Mouse (Mus musculus) left cerebral cortex, postnatal 25 days (tissue): ENCODE results near the gene Crp. TPM values are rescaled to one million over a fixed set of nuclear protein-coding genes. Genes with fewer than 3 reads are reported as not detected.

Experiments
- DNase-seq, 2 experiments: peaks; one replicate each; pipeline ENCODE4 v3.0.0; 2022; ENCODE audit warnings: low spot score in 2 of 2, mixed read lengths in 1 of 2
- intact Hi-C: fragments of 180-260 bp; cut with DNase I; formaldehyde crosslinking; loops from one replicate; pipeline ENCODE4 v1.15.1; 2025
- total RNA-seq, 2 experiments: library from RNA; stranded (reverse); gene quantifications; 2 replicates each; pipeline ENCODE4 v1.2.3; 2021

Crp gene
- total RNA-seq, 2 experiments from 2014 or later: not detected

- no peak for DNase-seq
- intact Hi-C loops: no loop called here
These were observed 12.0 kb downstream of the Crp start for GRCm38 (mm10) chr1:172709788-172710350.

DNA sequence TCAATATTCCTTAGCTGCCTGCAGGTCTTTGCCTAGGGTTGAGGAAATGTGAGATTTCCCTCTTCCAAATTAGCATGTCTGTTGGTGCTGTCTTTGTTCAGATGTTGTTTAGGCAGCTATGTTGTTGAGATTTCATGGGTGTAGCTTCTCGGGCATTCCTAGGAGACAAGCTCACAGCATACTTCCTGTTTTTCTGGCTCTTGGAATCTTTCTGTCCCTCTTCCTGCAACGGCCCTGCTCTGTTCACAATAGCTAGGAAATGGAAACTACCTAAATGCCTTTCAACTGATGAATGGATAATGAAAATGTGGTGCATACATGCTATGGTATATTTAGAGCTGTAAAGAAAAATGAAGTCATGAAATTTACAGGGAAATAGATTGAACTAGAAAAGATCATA lies 13.5 kb downstream of the Crp start:
- no peak for DNase-seq
- intact Hi-C loops: no loop called here

DNA sequence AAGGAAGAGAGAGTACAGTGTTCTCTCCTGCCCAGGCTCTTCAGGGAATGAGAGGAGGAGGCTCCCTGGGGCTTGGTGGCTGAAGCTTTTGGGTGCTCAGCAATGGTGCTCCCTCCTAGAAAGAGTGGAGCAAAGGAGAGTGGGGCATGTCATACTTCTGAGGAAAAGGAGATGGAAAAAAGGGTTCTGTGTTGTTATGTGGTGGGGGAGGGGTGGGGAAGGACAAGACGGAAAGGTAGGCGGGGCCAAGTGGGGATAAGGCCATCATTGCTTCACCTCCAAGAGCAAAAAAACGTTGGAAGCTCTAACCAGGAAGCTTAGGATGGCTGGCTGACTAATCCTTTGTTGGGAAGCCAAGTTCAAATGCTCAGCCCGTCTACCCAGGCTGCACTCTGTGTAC lies 14.1 kb downstream of the Crp start:
- intact Hi-C loops: no loop called here

DNA sequence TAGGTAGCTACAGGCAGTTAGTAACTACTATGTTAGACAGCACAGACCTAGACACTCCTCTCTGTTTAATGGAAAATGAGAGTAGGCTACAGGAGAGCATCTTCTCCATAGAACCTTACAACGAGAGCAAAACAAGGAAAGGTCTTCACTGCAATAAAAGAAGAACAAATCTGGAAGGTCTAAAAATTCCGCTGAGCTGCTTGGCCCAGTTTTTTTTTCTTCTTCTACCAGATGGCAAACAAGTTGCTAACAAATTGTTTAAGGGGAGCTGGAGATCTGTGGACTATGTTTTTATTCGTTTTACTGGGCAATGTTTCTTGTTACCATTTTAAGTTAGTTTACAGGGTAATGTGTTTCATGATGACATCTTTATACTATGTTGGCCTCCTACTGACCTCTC lies 53.4 kb downstream of the Crp start:
- intact Hi-C loops: loop anchor here (5.0 to 10.0 kb wide), 3 partner anchors 284 to 644 kb away; no protein-coding TSS in a partner anchor
- peak in 1 of 2 experiments; percentile 69 for DNase-seq

More for the DNA sequence above, 14.1 kb downstream of the Crp start:
- DNase-seq: no peak

DNA sequence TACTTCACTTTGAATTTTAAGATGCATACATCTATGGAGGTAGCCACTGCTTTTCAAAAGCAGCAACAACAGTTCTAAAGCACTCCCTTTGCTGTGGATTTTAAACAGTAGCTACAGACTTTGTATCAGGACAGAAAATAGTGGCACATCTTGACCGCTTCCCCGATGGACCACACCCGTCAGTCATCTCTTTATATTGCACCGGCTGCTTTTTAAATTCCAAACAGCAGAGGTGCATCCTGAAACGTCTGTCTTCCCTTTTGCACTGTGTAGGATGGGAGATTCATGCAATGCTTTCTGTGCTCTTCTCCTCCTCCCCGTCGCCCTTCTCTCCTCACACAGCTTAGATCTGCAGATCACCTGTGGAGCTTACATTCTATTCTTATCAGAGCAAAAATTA lies 57.3 kb downstream of the Crp start:
- DNase-seq: no peak
- intact Hi-C loops: loop anchor here (10.0 kb wide), 2 partner anchors 280 to 640 kb away; no protein-coding TSS in a partner anchor

GRCm38 (mm10) chr1:172759525-172759924 lies 61.7 kb downstream of the Crp start:
- intact Hi-C loops: loop anchor here (10.0 kb wide), 2 partner anchors 275 to 635 kb away; no protein-coding TSS in a partner anchor
- peak; percentile 5 to 72 for DNase-seq

DNA sequence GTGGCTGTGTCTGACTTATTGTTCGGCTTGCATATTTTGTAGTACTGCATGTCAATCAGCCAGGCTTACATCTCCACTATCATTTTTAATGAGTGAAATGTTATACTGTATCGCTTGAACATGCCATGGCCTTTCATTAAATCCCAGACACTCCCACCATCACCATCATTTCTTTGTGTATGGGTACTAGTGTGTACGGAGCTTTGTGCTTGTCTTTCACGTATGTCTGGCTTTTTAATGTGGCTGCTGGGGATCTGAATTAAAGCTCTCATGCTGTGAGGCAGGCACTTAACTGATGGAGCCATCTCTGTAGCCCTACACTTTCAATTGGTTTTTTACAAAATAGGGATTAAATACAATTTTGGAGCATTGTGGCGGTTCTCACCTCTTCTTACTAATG lies 81.3 kb downstream of the Crp start:
- intact Hi-C loops: no loop called here
- DNase-seq: no peak

DNA sequence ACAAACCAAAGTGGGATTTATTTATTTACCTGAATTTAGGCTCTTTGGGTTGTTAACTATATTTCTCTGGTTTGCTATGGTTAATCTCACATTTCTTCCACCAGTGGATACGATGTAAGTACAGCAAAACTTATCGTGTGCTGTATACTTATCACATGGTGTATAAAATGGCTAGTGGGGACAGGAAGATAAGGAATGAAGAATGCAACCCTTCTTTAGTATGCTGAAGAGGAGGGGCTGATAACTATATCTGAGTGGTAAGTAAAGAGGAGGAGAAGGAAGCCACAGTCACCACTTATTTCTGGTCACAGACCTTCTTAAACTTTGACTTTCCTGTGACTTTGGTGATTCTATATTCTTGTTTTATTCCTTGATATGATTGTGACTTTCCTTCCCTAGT lies 87.5 kb downstream of the Crp start:
- intact Hi-C loops: no loop called here
- no peak for DNase-seq

- intact Hi-C loops: no loop called here
- no peak for DNase-seq
These were observed 88.0 kb downstream of the Crp start for GRCm38 (mm10) chr1:172785886-172786285.

DNA sequence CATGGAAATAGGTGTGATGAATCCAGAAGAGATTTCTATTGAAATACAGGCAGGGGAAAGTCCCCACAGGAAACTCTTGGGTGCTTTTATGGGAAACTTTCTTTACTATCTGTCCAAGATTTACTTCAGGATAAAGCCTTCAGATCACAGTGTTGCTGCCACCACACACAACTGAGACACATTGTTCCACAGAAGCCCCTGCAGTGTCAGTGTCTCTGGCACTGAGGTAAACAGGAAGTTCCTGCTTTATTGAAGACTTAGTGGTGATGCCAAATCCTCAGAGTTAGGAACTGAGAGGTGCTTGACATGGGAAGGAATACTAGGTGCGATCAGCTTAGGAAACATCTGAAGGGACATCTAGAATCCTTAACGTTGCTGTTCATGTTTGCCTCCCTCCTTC lies 131.1 kb downstream of the Crp start:
- intact Hi-C loops: no loop called here

GRCm38 (mm10) chr1:172847044-172847761 lies 149.3 kb downstream of the Crp start:
- intact Hi-C loops: no loop called here
- DNase-seq: peak in 1 of 2 experiments; percentile 1

More for the DNA sequence above, 131.1 kb downstream of the Crp start:
- no peak for DNase-seq

- intact Hi-C loops: no loop called here
- no peak for DNase-seq
These were observed 150.3 kb downstream of the Crp start for GRCm38 (mm10) chr1:172848171-172848570.

DNA sequence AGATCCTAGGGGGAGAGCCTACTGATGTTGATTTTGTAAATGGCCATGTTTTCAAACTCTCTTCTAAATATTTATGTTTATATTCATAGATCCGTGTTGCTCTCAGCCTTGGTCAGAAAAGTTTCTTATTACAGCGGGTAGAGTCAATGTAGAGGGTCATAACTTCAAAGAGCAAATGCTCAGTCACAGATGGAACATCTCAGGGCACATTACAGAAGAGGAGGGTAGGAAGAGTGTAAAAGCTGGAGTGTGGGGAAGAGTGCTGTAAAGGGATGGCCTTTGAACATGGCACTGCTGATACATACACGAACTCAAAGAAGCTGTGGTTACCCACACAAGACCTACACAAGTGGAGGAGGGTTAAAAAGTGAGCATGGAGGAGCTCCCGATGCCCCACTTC lies 177.4 kb downstream of the Crp start:
- intact Hi-C loops: no loop called here
- no peak for DNase-seq

DNA sequence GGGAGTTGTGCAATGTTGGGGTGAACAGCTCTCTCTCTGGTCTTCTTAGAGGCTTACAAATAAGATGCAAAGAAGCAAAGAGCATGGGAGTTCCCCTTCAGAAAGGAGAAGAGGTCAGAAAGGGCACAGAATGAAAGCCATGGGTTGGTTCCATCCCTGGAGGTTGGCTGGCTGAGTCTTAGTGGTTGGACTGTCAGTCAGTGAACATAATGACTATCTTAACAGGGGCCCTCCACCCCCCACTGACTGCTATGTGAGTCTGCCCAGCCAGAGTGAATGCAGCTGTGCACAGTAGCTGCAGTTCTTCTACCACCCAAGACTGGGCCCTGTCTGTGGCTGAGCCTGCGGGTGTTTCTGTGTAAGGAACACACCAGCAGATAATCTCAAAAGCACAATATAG lies 178.8 kb downstream of the Crp start:
- intact Hi-C loops: no loop called here
- DNase-seq: no peak

Other genes with a start within 250 kb of the Crp start
- under 1 TPM; 0.41 to 0.46 TPM for gene Slamf9, start 222.7 kb upstream of the Crp start, total RNA-seq
- gene Igsf9, start 216.3 kb upstream of the Crp start, total RNA-seq: 10 to 100 TPM in 1 of 2 experiments, 1 to 10 TPM in 1; 8.7 to 11.1 TPM
- gene Tagln2, start 198.0 kb upstream of the Crp start, total RNA-seq: 10 to 100 TPM in 1 of 2 experiments, 1 to 10 TPM in 1; 10.0 to 10.8 TPM
- gene Cfap45, start 177.3 kb upstream of the Crp start, total RNA-seq: 1 to 10 TPM; 3.7 to 4.5 TPM
- gene Vsig8, start 142.1 kb upstream of the Crp start, total RNA-seq: under 1 TPM; 0.32 to 0.37 TPM
- gene Slamf8, start 107.5 kb upstream of the Crp start, total RNA-seq: not detected
- not detected for gene Fcrl6, start 95.5 kb upstream of the Crp start, total RNA-seq
- gene Dusp23, start 65.1 kb upstream of the Crp start, total RNA-seq: 1 to 10 TPM; 5.7 to 6.1 TPM
- gene Apcs, start 197.0 kb downstream of the Crp start, total RNA-seq: not detected